Mouse (Mus musculus): ENCODE measurements around the gene Nkx2-3.

The Nkx2-3 gene

DNA sequence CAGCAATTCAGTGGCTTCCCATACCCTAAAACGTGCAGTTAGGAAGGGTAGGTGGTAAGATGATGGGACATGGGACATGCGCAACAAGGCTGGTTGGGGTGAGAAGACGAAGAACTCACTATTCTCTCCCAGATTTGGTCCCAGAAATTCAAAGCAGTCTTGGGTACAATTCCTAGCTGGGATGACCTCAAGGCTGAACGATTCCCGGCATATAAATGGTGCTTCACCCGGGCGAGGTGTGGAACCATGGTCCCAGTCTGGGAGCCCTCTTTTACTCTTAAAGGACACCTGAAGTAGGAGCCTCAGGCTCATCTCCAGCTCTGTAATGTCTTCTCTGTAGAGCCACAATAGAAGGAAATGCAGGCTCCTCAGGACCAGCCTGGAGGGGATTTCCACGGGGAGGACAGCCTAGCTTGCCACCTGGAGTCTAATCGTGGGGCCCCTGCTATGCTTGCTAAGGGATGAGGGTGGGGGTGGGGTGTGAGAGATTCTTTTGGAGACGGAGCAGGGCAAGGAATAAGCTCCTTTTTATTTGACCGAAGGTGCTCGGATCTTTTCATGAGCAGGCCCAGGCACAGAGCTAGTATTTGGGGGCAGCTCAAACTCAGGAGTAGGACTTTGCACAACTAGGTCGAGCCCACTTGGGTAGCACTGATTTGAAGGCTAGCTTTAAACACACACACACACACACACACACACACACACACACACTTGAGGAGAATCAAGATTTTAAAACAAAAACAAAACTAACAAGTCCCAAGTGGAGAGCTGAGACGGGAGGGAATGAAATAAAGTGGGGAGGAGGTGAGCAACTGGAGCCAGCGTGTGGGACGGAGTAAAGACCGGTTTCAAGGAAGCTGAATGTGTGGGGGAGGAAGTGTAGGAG is 6.2 kb upstream of the Nkx2-3 start:
- no peak for DNase-seq (ENCODE audit: low spot score)

DNA sequence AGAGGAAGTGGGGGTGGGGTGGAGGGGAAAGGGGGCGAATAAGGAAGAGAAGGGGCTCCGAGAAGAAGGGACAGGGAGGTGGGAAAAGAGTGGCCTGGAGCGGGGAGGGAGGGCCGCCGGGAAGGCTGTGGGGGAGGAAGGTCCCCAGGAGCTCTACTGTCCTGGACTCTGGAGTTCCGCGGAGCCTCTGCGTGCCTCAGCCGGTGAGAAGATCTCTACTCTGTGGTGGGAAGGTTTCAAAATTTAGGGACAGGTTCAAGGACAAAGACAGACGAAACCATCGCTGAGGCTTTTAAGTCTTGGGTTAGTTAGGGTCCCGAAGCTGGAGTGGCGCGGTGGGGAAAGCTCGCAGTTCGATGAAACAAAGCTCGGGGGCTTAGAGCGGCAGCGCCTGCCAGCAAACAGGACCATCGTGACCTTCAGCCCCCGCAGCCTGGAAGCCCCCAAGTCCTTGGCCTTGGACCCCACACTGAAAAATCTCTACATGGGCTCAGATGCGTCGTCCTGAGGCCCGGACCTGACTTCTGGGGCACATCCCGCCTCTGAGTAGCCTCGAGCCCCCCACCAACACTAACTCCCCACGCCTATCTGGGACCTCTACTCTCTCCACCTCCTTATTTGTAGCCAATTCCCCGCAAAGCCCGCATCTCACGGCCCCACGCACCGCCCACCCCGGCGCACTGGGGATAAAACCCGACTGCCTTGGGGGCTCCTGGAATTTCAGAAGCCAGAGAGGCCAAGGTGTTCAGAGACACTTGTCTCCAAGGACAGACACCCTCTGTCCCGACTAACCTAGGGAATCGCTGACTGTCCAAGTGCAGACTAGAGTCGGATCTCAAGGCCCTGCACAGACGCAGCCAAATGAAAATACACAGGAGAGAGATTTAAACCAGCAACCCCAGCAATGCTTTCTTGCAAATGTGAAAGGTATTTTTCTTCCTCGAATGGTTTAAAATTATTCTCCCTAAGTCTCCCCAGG is 5.3 kb upstream of the Nkx2-3 start:
- no peak for DNase-seq (ENCODE audit: low spot score)

- DNase-seq (ENCODE audit: low spot score) = no peak
Measured at GRCm38 (mm10) chr19:43607842-43608680, 4.1 kb upstream of the Nkx2-3 start.

DNA sequence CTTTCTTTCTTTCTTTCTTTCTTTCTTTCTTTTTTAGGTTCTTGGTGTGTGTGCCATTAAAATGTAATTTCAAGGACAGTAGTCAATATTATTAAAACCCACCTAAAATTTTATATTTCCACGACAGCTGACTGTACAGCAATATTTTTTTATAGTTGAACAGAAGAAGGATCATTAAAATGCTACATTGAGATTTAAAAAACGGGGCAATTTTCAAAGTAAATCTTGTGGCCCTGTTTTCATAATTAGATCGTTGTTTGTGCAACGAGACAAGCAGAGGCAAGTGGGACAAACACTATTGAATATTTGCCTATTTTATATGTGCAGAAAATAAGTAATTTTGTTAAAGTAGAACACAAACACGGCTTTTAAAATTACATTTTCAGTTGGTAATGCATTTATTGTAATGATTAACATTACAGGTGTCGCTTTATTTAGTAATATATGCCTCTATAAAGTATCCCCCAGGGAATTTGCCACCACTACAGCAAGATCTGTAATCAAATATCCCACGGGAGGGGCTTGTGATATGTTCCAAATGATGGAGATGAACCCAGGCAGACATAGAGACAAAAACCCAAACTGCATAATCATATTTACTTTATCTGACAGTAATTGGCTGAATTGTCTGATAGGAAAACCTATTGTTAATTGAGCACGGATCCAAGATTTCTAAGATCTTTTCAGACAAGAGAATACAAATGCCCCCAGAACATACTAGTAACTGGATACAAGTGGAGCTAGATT is 3.2 kb upstream of the Nkx2-3 start:
- DNase-seq (ENCODE audit: low spot score) = no peak

DNA sequence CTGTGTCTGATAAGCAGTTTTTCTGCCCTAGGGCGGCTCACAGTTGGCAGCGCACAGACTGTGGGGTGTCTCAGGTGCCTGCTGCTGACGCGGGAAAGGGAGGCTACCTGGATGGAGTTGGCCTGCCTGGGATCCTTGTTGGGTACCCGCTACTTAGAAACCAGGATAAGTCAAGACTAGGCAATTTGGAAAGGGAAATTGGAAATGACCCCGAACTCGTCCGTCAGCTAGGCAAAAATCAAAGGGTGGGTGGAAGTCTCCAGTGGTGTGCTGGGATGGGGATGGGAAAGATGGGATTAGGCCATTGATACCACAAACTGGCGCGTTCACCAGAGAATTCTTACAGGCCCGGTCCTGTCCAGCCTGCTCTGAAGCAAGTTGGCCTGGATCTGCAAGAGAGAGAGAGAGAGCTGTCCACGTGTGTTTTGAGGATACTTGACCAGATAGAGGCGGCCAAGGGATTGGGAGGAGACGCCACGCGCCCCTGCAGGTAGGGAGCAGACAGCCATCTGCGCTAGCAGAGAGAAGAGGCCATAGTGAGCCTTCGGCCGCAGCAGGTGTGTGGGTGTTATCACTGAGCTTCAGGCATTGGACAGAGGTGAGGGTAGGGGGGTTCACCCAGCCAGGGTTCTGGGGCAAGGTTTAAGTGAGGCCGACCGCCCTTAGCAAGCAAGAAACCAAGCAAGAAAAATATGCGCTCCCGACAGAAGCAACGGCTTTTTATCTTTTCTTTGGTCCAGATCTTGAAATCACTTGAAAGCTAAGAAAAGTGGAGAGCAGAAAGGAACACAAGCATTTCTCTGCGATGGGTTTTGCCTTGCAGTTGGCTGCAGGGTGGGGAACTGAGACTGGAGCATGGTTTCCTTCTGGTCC is 2.4 kb upstream of the Nkx2-3 start:
- DNase-seq (ENCODE audit: low spot score) = no peak

- DNase-seq (ENCODE audit: low spot score) = no peak
Measured at GRCm38 (mm10) chr19:43610341-43610848, 1.7 kb upstream of the Nkx2-3 start.

DNA sequence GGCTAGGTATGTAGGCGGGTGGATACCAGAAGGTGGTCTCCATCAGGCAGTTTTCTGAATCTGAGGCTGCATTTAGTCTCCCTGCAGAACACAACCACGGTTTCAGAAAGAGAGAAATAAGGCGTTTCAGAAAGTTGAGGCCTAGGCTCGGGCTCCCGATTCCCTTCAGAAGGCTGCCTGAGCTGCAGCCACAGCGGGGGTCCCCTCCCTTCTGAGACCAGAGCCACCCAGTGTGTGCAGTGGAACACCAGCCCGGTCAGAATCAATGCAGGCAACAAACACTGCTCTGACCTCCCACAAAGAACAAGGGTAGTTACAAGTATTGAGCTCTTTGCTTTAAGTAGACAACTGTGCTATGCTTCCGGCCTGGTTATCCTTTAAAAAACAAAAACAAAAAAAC is 1.0 kb upstream of the Nkx2-3 start:
- DNase-seq (ENCODE audit: low spot score) = no peak

DNA sequence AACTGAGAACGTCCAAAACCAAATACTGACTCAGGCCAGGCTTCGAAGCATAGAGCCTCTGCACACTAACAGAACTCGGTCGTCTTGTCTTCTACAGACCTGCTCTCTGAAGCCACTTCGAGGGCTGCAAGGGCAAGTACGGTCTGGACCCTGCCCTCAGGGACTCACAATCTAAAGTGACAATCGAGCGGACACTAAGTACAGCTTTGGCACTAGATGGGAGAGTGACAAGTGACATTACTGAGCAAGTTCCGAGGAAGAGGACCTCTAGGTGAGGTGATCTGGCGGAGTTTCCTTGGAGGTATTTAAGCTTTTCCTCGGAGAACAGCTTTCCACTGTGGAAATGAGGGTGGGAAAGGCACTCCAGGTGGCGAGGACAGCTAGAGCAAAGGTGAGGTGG is 564 bp upstream of the Nkx2-3 start:
- no peak for DNase-seq (ENCODE audit: low spot score)

GRCm38 (mm10) chr19:43612501-43612971 is 411 bp downstream of the Nkx2-3 start:
- no peak for DNase-seq (ENCODE audit: low spot score)

- DNase-seq (ENCODE audit: low spot score) = no peak
Measured at GRCm38 (mm10) chr19:43613293-43614130, 1.4 kb downstream of the Nkx2-3 start.

GRCm38 (mm10) chr19:43614341-43615073 is 2.4 kb downstream of the Nkx2-3 start:
- no peak for DNase-seq (ENCODE audit: low spot score)

DNA sequence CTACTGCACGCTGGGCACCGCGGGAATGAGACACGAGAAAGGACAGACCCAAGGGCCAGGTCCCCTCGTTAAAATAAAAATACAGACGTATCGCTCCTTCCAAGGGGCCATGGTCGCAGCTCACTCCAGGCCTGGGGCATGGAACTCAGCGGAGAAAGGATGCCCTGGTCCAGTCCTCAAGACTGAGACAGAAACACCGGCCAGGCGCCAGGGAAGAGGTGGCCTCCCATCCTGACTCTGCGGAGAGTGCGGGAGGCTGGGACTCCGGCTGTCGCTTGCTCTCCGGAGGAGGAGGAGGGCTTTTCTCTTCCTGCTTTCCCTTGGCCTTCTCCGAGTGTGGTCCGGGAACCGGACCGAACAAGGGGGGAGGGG is 2.9 kb downstream of the Nkx2-3 start:
- no peak for DNase-seq (ENCODE audit: low spot score)

- no peak for DNase-seq (ENCODE audit: low spot score)
Measured at GRCm38 (mm10) chr19:43615571-43616414, 3.7 kb downstream of the Nkx2-3 start.

DNA sequence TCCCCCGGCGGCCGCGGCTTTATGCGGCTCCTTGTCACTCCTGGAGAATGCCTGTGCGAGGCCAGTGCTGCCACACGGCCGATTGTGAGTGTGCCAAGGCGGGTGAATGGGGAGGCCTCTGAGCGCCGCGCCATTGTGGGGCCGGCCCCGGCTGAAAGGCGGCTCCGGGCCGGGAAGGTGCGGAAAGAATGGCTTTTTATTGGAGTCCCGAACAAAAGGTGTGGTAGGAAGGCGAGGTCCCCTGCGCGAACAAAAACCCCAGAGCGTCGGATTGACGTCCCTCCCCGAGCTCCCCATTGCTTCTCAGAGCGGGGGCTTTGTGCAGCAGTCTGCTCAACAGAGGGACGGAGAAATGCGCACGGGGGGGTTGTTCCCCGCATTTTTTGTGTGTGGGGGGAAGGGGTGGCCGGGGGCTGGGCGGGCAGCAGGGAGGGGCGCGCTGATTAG is 4.3 kb downstream of the Nkx2-3 start:
- DNase-seq (ENCODE audit: low spot score) = no peak

DNA sequence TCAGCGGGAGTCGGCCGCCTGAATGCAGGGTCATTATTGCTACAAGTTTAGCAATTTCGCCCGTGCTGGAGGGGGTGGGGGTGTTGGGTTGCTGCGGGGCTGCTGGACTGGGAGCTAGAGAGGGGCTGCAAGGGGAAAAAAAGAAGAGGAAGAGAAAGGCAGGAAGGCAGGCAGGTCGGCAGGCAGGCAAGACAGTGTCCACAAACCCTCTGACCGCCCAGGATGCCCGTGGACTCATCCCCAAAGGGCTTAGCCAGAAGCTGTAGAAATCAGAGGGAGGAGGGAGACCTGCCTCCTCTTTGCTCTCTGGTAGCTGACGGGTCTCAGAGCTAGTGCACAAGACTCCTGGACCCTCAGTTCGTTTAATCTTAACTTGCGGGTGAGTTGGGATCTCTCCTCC is 4.8 kb downstream of the Nkx2-3 start:
- DNase-seq (ENCODE audit: low spot score) = no peak

GRCm38 (mm10) chr19:43617761-43618349 is 5.7 kb downstream of the Nkx2-3 start:
- DNase-seq (ENCODE audit: low spot score) = no peak

DNA sequence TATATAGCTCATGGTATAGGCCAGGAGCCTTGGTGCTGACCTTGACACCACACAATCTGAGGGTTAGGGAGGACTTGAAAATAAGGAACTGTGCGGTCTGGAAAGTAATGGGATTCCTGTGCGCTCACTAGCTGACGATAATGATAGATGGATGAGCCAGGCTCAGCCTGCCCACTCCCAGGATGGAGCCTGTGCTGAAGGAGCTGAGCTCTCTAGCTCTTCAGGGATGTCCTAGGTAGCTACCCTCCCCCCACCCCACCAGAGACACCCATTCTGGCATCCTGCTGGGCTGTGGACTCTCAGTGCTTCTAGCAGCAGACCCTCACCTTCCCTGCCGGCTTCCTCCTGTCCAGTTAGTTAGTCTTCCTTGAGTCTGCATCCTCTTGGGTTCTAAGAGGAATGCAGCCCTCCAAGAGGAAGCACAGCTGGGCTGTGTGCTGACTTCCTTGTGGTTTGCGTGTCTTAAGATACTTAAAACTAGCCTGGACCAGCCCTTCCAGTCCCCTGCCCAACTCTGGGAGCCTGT is 6.4 kb downstream of the Nkx2-3 start:
- no peak for DNase-seq (ENCODE audit: low spot score)

Measured in ovary, postnatal 36 days (tissue).